Mouse (Mus musculus) midbrain, embryonic 10.5 days (tissue): ENCODE results near the gene Smtnl1. TPM values are rescaled to one million over a fixed set of nuclear protein-coding genes. Genes with fewer than 3 reads are reported as not detected.
A peak's percentile ranks its signal among the peaks of the same experiment; 100 is the strongest.
"Not testable (repeated sequence)": the region's sequence is repeated elsewhere in the genome, so short reads cannot be mapped to it uniquely, and the experiment has no call there.

Experiments
- DNase-seq: peaks from one replicate; pipeline ENCODE4 v3.0.0-alpha.2; 2017; ENCODE audit warnings: low spot score
- H3K27ac ChIP-seq: fragments of 300-500 bp; sonication (generic); replicated peaks from 2 replicates; pipeline ENCODE4 v1.5.1; 2016; ENCODE audit warnings: mild to moderate bottlenecking
- H3K27me3 ChIP-seq: fragments of 300-500 bp; sonication (generic); 2 replicates; pipeline ENCODE4 v1.6.1; 2016; ENCODE audit warnings: low read depth, mild to moderate bottlenecking; ENCODE audit not compliant: poor library complexity, severe bottlenecking
- H3K36me3 ChIP-seq: fragments of 300-500 bp; sonication (generic); 2 replicates; pipeline ENCODE4 v1.6.1; 2016; ENCODE audit warnings: mild to moderate bottlenecking, moderate library complexity
- H3K4me1 ChIP-seq: fragments of 300-500 bp; sonication (generic); 2 replicates; pipeline ENCODE4 v1.6.1; 2016
- H3K4me3 ChIP-seq: fragments of 300-500 bp; sonication (generic); 2 replicates; pipeline ENCODE4 v1.5.1; 2016; ENCODE audit warnings: mild to moderate bottlenecking, moderate library complexity
- H3K9me3 ChIP-seq: fragments of 300-500 bp; sonication (generic); replicated peaks from 2 replicates; pipeline ENCODE4 v1.6.1; 2016; ENCODE audit warnings: mild to moderate bottlenecking
- WGBS: fragments of 180-500 bp; shearing (Covaris S2); methylation state at CpG from one replicate; pipeline ENCODE4 v1.1.7; 2016; 5-methylcytosine and 5-hydroxymethylcytosine counted together
- polyA plus RNA-seq: library from polyadenylated mRNA; unstranded; fragments of >200 nt; fragmentation: Nextera tagmentation; extraction: Ambion mirVana; gene quantifications from 2 replicates; pipeline ENCODE4 v1.2.1, GENCODE M21; 2016

Smtnl1 gene
- polyA plus RNA-seq, 1 experiment from 2014 or later: not detected

- 81% methylated on average over 5 of the region's 5 CpGs for WGBS
- not testable (repeated sequence) for H3K4me3 ChIP-seq, H3K27ac ChIP-seq, H3K27me3 ChIP-seq, H3K36me3 ChIP-seq, H3K9me3 ChIP-seq, DNase-seq
- peaks cover 13% of the 10 kb centered on the region; the same call in 1 of the 2 replicates for H3K4me1 ChIP-seq
These were observed 21.2 kb downstream of the Smtnl1 start for GRCm38 (mm10) chr2:84801223-84801622.

GRCm38 (mm10) chr2:84800304-84800703 is 22.1 kb downstream of the Smtnl1 start:
- no peak for DNase-seq

GRCm38 (mm10) chr2:84799041-84799561 is 23.4 kb downstream of the Smtnl1 start:
- WGBS: 2% methylated on average over 16 of the region's 16 CpGs
- Histone ChIP-seq H3K4me1 (peaks cover 13% of the 10 kb centered on the region; the same call in 1 of the 2 replicates), H3K4me3 (peak overlapping the region; percentile 74), H3K36me3 (no peaks in the 10 kb centered on the region), H3K27ac (peak overlapping the region; percentile 86), H3K27me3 (0 out of 2 replicates have a peak, but pooled peaks cover 4% of the 10 kb centered on the region), H3K9me3 (peaks cover 19% of the 10 kb centered on the region; the same call in 1 of the 2 replicates)
- peak; percentile 57 for DNase-seq

More at GRCm38 (mm10) chr2:84800304-84800703, 22.1 kb downstream of the Smtnl1 start:
- peaks cover 13% of the 10 kb centered on the region; the same call in 1 of the 2 replicates for H3K4me1 ChIP-seq
- H3K9me3 ChIP-seq: peaks cover 7% of the 10 kb centered on the region; the same call in 1 of the 2 replicates
- WGBS: 88% methylated on average over 4 of the region's 4 CpGs
- H3K36me3 ChIP-seq: 0 out of 2 replicates have a peak, but pooled peaks cover 4% of the 10 kb centered on the region
- peak overlapping the region; percentile 7; the same call in 1 of the 2 replicates for H3K4me3 ChIP-seq
- no peak overlapping the region for H3K27ac ChIP-seq
- H3K27me3 ChIP-seq: 0 out of 2 replicates have a peak, but pooled peaks cover 4% of the 10 kb centered on the region

GRCm38 (mm10) chr2:84798493-84798921 is 23.9 kb downstream of the Smtnl1 start, which contains the start of gene Ube2l6:
Ube2l6 (plus strand) TSS chr2:84798828.
- Histone ChIP-seq H3K27ac (peak within 1 kb of the TSS; percentile 86), H3K27me3 (0 out of 2 replicates have a peak, but pooled peaks cover 4% of the 10 kb centered on the region), H3K9me3 (peaks cover 20% of the 10 kb centered on the region; the same call in 1 of the 2 replicates), H3K4me1 (peaks cover 13% of the 10 kb centered on the region; the same call in 1 of the 2 replicates), H3K4me3 (peak within 1 kb of the TSS; percentile 74), H3K36me3 (no peaks in the 10 kb centered on the region)
- under 1% methylated on average over 21 of the region's 21 CpGs for WGBS
- peak; percentile 79 for DNase-seq

- Histone ChIP-seq H3K27ac (peak overlapping the region; percentile 86), H3K36me3 (no peaks in the 10 kb centered on the region), H3K9me3 (peaks cover 20% of the 10 kb centered on the region; the same call in 1 of the 2 replicates), H3K27me3 (0 out of 2 replicates have a peak, but pooled peaks cover 4% of the 10 kb centered on the region), H3K4me1 (peaks cover 13% of the 10 kb centered on the region; the same call in 1 of the 2 replicates), H3K4me3 (peak overlapping the region; percentile 74)
- WGBS: 10% methylated on average over 13 of the region's 13 CpGs
- peak; percentile 86 for DNase-seq
These were observed 24.5 kb downstream of the Smtnl1 start for GRCm38 (mm10) chr2:84797833-84798492.

GRCm38 (mm10) chr2:84793871-84794270 is 28.6 kb downstream of the Smtnl1 start:
- no peaks in the 10 kb centered on the region for H3K27me3 ChIP-seq

GRCm38 (mm10) chr2:84793154-84793553 is 29.3 kb downstream of the Smtnl1 start:
- DNase-seq: no peak
- no peaks in the 10 kb centered on the region for H3K36me3 ChIP-seq
- 92% methylated on average over 3 of the region's 3 CpGs for WGBS

More at GRCm38 (mm10) chr2:84793871-84794270, 28.6 kb downstream of the Smtnl1 start:
- H3K9me3 ChIP-seq: peaks cover 20% of the 10 kb centered on the region; the same call in 1 of the 2 replicates
- no peaks in the 10 kb centered on the region for H3K36me3 ChIP-seq
- H3K27ac ChIP-seq: no peak overlapping the region
- no peak overlapping the region for H3K4me3 ChIP-seq
- H3K4me1 ChIP-seq: peaks cover 17% of the 10 kb centered on the region; the same call in 1 of the 2 replicates
- DNase-seq: no peak
- 88% methylated on average over 3 of the region's 3 CpGs for WGBS

GRCm38 (mm10) chr2:84792516-84792915 is 29.9 kb downstream of the Smtnl1 start:
- no peak overlapping the region for H3K27ac ChIP-seq
- 0 out of 2 replicates have a peak, but pooled peaks cover 8% of the 10 kb centered on the region for H3K4me1 ChIP-seq
- H3K27me3 ChIP-seq: no peaks in the 10 kb centered on the region
- H3K36me3 ChIP-seq: no peaks in the 10 kb centered on the region
- H3K4me3 ChIP-seq: no peak overlapping the region
- H3K9me3 ChIP-seq: peaks cover 20% of the 10 kb centered on the region; the same call in 1 of the 2 replicates
- 91% methylated on average over 3 of the region's 3 CpGs for WGBS
- no peak for DNase-seq

More at GRCm38 (mm10) chr2:84793154-84793553, 29.3 kb downstream of the Smtnl1 start:
- no peak overlapping the region for H3K4me3 ChIP-seq
- peaks cover 20% of the 10 kb centered on the region; the same call in 1 of the 2 replicates for H3K9me3 ChIP-seq
- H3K27me3 ChIP-seq: no peaks in the 10 kb centered on the region
- peaks cover 14% of the 10 kb centered on the region; the same call in 1 of the 2 replicates for H3K4me1 ChIP-seq
- H3K27ac ChIP-seq: no peak overlapping the region

- H3K27me3 ChIP-seq: no peaks in the 10 kb centered on the region
- DNase-seq: no peak
- H3K4me1 ChIP-seq: 0 out of 2 replicates have a peak, but pooled peaks cover 8% of the 10 kb centered on the region
- no peak overlapping the region for H3K4me3 ChIP-seq
- no peak overlapping the region for H3K27ac ChIP-seq
- WGBS: 55% methylated on average over 9 of the region's 9 CpGs
- peaks cover 14% of the 10 kb centered on the region; the same call in 1 of the 2 replicates for H3K9me3 ChIP-seq
- H3K36me3 ChIP-seq: no peaks in the 10 kb centered on the region
These were observed 32.0 kb downstream of the Smtnl1 start for GRCm38 (mm10) chr2:84790418-84790817.

GRCm38 (mm10) chr2:84788316-84788715 is 34.1 kb downstream of the Smtnl1 start:
- 85% methylated on average over 3 of the region's 3 CpGs for WGBS
- Histone ChIP-seq H3K9me3 (no peaks in the 10 kb centered on the region), H3K4me1 (0 out of 2 replicates have a peak, but pooled peaks cover 8% of the 10 kb centered on the region), H3K36me3 (no peaks in the 10 kb centered on the region), H3K4me3 (no peak overlapping the region), H3K27me3 (no peaks in the 10 kb centered on the region), H3K27ac (no peak overlapping the region)
- DNase-seq: no peak

- Histone ChIP-seq H3K4me3 (no peak overlapping the region), H3K27ac (no peak overlapping the region), H3K36me3 (no peaks in the 10 kb centered on the region), H3K4me1 (no peaks in the 10 kb centered on the region), H3K9me3 (no peaks in the 10 kb centered on the region), H3K27me3 (no peaks in the 10 kb centered on the region)
- 88% methylated on average over 3 of the region's 3 CpGs for WGBS
- DNase-seq: no peak
These were observed 38.4 kb downstream of the Smtnl1 start for GRCm38 (mm10) chr2:84783840-84784566.

GRCm38 (mm10) chr2:84783315-84783714 is 39.1 kb downstream of the Smtnl1 start:
- H3K27me3 ChIP-seq: no peaks in the 10 kb centered on the region
- WGBS: 90% methylated on average over 1 of the region's 1 CpGs
- H3K36me3 ChIP-seq: no peaks in the 10 kb centered on the region
- DNase-seq: no peak
- no peaks in the 10 kb centered on the region for H3K9me3 ChIP-seq
- no peaks in the 10 kb centered on the region for H3K4me1 ChIP-seq
- no peak overlapping the region for H3K27ac ChIP-seq
- H3K4me3 ChIP-seq: no peak overlapping the region
